Mouse (Mus musculus) thymus, postnatal 14 days (tissue): ENCODE measurements at regions not wholly inside any gene's neighbourhood (a gene's known extent, or its start where the extent isn't known, plus 50 kb on each side); places are given as distances from the start of the nearest gene placed in this dataset.

Experiments
- DNase-seq: peaks from one replicate; pipeline ENCODE4 v3.0.0; 2021

DNA sequence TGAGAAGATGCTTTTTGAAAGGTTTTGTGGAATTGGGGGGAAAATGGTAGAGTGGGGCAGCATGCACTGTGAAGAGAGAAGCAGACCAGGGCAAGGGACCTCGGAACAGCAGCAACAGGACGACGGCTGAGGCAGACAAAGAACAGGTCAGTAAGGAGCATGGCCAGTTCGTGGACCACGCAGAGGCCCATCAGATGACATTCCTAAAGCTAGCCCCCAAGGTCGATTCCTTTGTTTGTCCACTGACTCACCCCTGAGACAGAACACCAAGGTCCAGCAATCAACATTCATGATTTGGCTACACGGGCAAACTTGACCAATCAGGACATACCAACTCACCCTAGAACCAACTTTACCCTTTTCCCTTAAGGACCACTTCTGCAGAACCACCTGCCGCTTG lies 160.0 kb downstream of the Fam76b start:
- no peak for DNase-seq

DNA sequence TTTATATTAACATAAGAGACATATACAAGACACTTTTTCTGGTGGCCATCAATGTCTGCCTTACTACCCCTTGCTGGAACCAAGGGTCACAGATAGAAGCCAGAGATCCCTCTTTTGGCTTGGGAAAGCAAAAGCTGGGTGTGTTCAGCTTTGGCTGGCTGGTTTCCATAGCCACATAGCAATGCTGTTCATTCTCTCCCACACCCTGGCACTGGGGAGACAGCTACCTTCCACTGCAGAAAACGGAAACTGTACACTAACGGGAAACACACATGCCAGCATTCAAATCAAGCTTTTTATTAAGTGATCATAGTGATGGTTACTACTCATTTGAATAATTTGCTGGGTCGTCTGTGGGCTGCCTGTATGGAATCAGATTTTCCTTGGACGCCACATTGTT lies 161.4 kb downstream of the Fam76b start:
- DNase-seq: no peak

DNA sequence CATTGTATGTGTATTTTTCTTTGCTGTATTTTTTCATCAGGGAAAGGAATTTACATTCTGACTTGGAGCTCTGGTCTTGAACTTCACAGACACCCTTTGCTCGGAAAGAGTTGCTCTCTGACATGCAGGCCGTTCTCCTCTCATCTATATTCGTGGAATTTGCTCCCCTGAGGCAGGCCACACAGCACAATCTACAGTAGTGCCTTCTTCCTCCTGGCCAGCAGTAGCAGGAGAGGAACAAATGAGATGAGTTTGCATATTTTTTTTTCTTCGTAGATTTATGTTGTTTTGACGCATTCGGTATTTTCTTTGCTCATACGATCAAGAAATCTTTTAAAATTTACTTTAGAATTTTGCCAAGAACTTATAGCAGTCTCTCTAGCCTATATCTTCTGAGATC lies 163.4 kb downstream of the Fam76b start:
- no peak for DNase-seq

DNA sequence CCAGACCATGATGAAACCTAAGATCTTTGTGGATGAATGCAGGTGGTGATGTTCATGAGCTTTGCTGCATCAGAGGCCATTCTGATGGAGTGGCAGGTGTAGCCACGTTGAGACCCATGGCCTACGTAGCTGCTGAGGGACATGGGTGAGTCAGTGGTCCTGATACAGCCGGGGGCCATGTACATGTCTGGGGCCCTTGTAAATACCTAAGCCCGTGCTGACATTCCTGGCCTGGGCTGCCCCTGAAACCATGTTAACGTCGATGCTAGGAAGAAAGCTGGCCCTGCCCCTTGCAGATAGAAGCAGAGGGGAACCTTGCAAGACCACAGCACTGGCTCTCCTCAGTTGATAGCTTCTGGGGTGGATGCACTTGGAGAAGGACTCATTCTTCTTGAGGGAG lies 165.2 kb downstream of the Fam76b start:
- DNase-seq: no peak

- no peak for DNase-seq
Measured at GRCm38 (mm10) chr9:13999358-13999757, 171.8 kb downstream of the Fam76b start.

DNA sequence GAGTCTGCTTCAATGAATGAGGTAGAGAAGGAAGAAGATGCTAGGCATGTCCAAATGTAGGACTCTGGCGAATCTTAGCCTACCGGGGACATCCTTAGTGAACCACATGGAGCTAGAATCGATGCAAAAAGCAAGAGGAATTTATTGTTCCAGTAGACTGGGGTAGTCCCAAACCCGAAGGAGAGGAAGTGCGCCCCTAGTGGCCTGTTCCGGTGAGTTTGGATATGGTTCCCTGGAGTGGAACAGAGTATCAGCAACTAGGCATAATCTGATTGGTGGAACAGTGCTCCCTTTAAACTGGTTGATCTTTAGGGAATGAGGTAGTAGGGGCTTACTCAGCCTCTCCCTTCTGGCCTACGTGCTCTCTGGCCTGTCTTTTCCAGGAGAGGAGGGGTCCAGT lies 174.0 kb downstream of the Fam76b start:
- DNase-seq: peak; percentile 43

- DNase-seq: no peak
Measured at GRCm38 (mm10) chr9:14002236-14002635, 174.7 kb downstream of the Fam76b start.

DNA sequence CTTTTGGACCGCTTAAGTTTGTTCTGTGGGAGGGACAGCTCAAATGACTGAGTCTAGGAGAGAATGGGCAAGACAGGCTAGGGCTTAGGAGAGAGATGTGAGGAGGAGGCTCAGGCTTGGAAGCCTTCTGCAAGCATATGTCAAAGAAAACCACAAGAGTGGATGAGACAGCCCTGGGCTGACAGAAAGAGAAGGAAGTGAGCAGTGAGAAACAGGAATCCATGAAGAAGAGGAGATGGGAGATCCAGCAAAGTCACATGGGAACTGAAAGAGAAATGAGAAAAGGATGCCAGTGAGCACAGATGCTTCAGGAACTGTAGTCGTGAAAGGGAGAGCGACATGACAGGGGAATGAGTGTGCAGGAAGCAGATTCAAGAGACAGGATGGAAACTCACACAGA lies 175.6 kb downstream of the Fam76b start:
- DNase-seq: no peak

GRCm38 (mm10) chr9:14006233-14006984 lies 178.9 kb downstream of the Fam76b start:
- DNase-seq: no peak

GRCm38 (mm10) chr9:14009451-14009850 lies 181.9 kb downstream of the Fam76b start:
- no peak for DNase-seq

- peak; percentile 19 for DNase-seq
Measured at GRCm38 (mm10) chr9:14010261-14010949, 182.9 kb downstream of the Fam76b start.

- no peak for DNase-seq
Measured at GRCm38 (mm10) chr9:14024216-14024615, 196.7 kb downstream of the Fam76b start.

DNA sequence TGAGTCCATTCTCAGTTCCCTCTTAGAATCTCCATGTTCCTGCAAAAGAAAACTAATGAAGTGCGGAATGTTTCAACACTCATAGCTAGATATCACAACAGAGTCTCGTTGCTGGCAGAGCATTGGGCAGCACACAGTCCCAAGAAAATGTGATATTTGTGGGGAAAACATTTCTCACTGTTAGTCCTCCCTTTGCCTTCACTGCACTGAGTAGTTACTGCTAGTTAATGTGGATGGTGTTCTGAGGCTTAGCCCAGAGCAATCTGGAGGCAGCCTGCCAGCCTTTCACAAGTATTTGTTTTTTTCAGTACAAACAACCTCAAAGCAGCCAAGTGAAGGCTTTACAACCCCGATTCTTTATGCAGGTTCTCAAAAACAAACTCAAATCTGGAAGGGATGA lies 197.2 kb downstream of the Fam76b start:
- no peak for DNase-seq

DNA sequence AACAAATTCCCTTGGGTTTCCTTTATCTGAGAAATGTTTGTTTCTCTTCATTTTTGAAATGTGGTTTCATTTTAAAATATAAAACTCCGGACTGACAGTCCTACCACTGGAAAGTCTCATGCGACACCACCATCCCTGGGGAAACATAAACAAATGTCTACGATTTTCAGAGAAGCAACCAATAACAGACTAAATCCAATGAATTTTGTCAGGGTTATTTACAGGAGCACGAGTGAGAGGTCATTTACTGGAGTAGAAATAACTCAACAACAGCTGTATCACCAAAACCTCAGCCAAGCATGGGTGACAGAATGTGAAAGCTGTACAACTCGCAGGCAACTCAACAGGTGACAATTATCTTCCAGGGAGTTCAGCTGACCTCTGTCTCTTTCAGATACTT lies 200.5 kb downstream of the Fam76b start:
- no peak for DNase-seq

GRCm38 (mm10) chr9:14031358-14032047 lies 204.0 kb downstream of the Fam76b start:
- no peak for DNase-seq

GRCm38 (mm10) chr9:14032048-14032362 lies 204.5 kb downstream of the Fam76b start:
- no peak for DNase-seq

- no peak for DNase-seq
Measured at GRCm38 (mm10) chr9:14035526-14035925, 208.0 kb downstream of the Fam76b start.

DNA sequence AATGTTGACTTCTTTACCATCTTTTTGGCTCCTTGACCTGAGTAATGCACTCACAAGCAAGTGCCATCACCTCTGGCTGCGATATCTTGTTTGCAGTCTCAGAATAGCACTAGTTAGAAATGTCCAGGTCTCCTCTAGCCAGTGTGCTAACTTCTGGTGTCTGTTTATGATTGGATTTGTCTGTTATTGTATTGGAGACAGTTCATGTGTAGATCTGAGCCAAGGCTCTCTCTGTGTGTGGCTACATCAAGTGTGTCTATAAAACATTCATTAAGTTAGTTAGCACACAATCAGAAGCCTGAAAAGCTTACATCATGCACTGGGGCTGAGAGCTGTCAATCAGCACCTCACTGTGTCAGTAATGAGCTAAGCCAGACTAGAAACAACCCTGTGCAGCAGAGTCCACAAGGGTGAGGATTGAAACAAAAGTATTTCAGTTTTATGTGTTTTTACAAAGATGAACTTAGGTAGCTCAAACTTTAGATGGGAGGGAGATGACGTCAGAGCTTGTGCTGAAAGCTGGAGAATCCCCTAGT lies 214.5 kb downstream of the Fam76b start:
- DNase-seq: no peak

- no peak for DNase-seq
Measured at GRCm38 (mm10) chr9:14048224-14048623, 220.7 kb downstream of the Fam76b start.

GRCm38 (mm10) chr9:14053704-14054103 lies 221.2 kb upstream of the Sesn3 start:
- DNase-seq: no peak

- DNase-seq: no peak
Measured at GRCm38 (mm10) chr9:14056410-14057172, 218.3 kb upstream of the Sesn3 start.

DNA sequence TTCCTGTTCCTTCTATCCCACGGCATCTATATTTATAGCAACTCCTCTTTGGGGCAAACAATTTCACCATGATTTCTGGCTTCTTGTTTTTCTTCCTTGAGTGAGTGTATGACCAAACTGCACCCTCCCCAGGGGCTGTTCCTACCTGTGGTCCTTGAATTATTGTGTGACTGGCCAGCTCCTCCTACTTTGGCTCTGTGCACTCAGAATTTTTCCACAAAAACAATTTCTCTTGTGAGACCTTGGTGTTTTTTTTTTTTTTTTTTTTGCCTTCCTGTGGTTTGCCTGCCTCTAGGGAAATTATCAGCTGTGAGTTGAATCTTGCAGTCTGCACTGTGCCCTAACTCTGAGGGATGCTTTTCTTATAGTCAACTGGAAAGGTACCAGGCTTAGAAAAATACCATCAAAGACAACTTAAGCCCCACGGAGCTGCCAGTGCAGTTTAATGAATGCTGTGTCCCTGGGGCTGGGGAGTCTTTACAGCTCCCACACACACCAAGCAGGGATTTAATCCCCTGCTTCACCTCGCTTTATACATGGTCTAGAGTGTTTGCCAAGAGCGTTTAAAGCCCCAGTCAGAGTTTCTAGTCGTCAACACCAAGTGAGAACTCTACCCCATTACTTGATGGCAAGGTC lies 216.2 kb upstream of the Sesn3 start:
- no peak for DNase-seq
